Mouse (Mus musculus) testis, adult 2 months (tissue): ENCODE data around the gene Gm20388.

ENCODE experiments used
- CTCF ChIP-seq: fragments of 200-500 bp; IDR thresholded peaks from 2 replicates; pipeline ENCODE4 v1.5.1; 2012; ENCODE audit warnings: low read depth, mild to moderate bottlenecking, inconsistent platforms, low read length, moderate library complexity; ENCODE audit not compliant: control insufficient read depth, insufficient read depth, insufficient replicate concordance
- POLR2A ChIP-seq: fragments of 200-500 bp; IDR thresholded peaks from 2 replicates; pipeline ENCODE4 v1.6.1; 2012; ENCODE audit warnings: low read depth, mild to moderate bottlenecking, inconsistent platforms, low read length, moderate library complexity; ENCODE audit not compliant: control insufficient read depth

- no peak for TF ChIP-seq POLR2A
- no peak for TF ChIP-seq CTCF
Measured at GRCm38 (mm10) chr8:120282465-120282864, 371.8 kb downstream of the Gm20388 start.
